Comparison of ENCODE assay signal across 19 mouse cellular contexts in the genomic region with DNA sequence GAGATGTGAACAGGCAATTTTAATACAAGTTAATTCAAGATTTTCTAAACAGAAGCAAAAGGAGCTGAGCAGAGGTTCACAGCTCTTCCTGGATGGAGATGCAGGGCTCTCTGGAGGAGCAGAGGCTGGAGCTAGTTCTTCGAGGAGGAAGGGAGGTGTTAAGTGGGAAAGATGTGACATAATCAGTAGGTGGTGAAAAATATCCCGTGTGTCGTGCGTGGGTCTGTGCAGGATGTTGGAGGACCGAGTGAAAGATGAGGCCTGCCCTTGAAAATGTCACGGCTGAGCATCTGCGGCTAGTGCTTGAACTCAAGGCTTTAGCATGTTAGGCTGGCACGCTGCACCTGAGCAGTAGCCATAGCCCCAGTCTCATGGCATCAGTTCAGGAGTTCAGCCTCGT. TPM values are rescaled to one million over a fixed set of nuclear protein-coding genes. Genes with fewer than 3 reads are reported as not detected.
"Had no signal": no experiment of that assay in that cellular context is flagged by ENCODE, and none has a peak within 500 bp of the region (broad histone marks: within the 10 kb centered on the region; RNA-seq: fewer than 3 reads in every experiment).

No protein-coding gene starts in this region.

- H3K4me1 ChIP-seq: liver, embryonic 13.5 days; midbrain, embryonic 13.5 days; neural tube, embryonic 15.5 days; stomach, embryonic 15.5 days had no signal

- H3K36me3 ChIP-seq: limb, embryonic 12.5 days; liver, embryonic 13.5 days; midbrain, embryonic 13.5 days; neural tube, embryonic 15.5 days; stomach, embryonic 15.5 days had no signal

- H3K27ac ChIP-seq: limb, embryonic 12.5 days; liver, embryonic 13.5 days; midbrain, embryonic 13.5 days; neural tube, embryonic 15.5 days; stomach, embryonic 15.5 days had no signal

- H3K9me3 ChIP-seq: limb, embryonic 12.5 days; liver, embryonic 13.5 days; midbrain, embryonic 13.5 days; neural tube, embryonic 15.5 days; stomach, embryonic 15.5 days had no signal

- H3K27me3 ChIP-seq: midbrain, embryonic 13.5 days; neural tube, embryonic 15.5 days; stomach, embryonic 15.5 days had no signal

- H3K4me3 ChIP-seq: limb, embryonic 12.5 days; liver, embryonic 13.5 days; midbrain, embryonic 13.5 days; myocyte; neural tube, embryonic 15.5 days; stomach, embryonic 15.5 days had no signal

- DNase-seq: kidney, adult 8-10 months; kidney, postnatal 25 days; liver; liver, embryonic 13.5 days; liver, postnatal 0 days; thymus, postnatal 4 days had no signal

- ATAC-seq: intestine, postnatal 0 days; liver, postnatal 0 days; midbrain, embryonic 13.5 days had no signal

- H3K9ac ChIP-seq: limb, embryonic 12.5 days; liver, embryonic 13.5 days; liver, postnatal 0 days; midbrain, embryonic 13.5 days; neural tube, embryonic 15.5 days; stomach, embryonic 15.5 days had no signal

- H3K4me2 ChIP-seq: limb, embryonic 12.5 days; liver, embryonic 13.5 days; midbrain, embryonic 13.5 days; neural tube, embryonic 15.5 days; stomach, embryonic 15.5 days had no signal

RNA-seq across cellular contexts. Expression of gene Mei1, which starts 15.8 kb away (rescaled TPM):
- total RNA-seq: megakaryocyte-erythroid progenitor cell, adult 5-6 weeks had no signal
- polyA plus RNA-seq: intestine, postnatal 0 days; kidney, embryonic 16.5 days; limb, embryonic 12.5 days; liver, embryonic 13.5 days; liver, postnatal 0 days; lung, embryonic 16.5 days; spleen, adult 2 months; stomach, embryonic 15.5 days had no signal

RNA-seq across cellular contexts. Expression of gene 4930407I10Rik, which starts 26.7 kb away (rescaled TPM):
- total RNA-seq: layer of hippocampus, postnatal 25 days; left cerebral cortex, postnatal 25 days; megakaryocyte-erythroid progenitor cell, adult 5-6 weeks had no signal
- polyA plus RNA-seq: intestine, postnatal 0 days; kidney, embryonic 16.5 days; limb, embryonic 12.5 days; liver, embryonic 13.5 days; liver, postnatal 0 days; lung, embryonic 16.5 days; midbrain, embryonic 13.5 days; myocyte; neural tube, embryonic 11.5 days; neural tube, embryonic 15.5 days; spleen, adult 2 months; stomach, embryonic 15.5 days had no signal
